Mouse (Mus musculus): ENCODE results near the gene Fam114a2.

Gene Fam114a2

GRCm38 (mm10) chr11:57519304-57519703 is 887 bp upstream of the Fam114a2 start:
- no peak for DNase-seq (ENCODE audit: inconsistent ontology term)

- DNase-seq (ENCODE audit: inconsistent ontology term) = no peak
Observed at GRCm38 (mm10) chr11:57518751-57519148, 333 bp upstream of the Fam114a2 start.

- DNase-seq (ENCODE audit: inconsistent ontology term) = no peak
Observed at GRCm38 (mm10) chr11:57516946-57517441, 1.4 kb downstream of the Fam114a2 start.

GRCm38 (mm10) chr11:57515218-57515617 is 3.2 kb downstream of the Fam114a2 start:
- DNase-seq (ENCODE audit: inconsistent ontology term) = no peak

- DNase-seq (ENCODE audit: inconsistent ontology term) = no peak
Observed at GRCm38 (mm10) chr11:57506899-57507298, 11.5 kb downstream of the Fam114a2 start.

- DNase-seq (ENCODE audit: inconsistent ontology term) = no peak
Observed at GRCm38 (mm10) chr11:57503155-57503554, 15.3 kb downstream of the Fam114a2 start.

GRCm38 (mm10) chr11:57498215-57498614 is 20.2 kb downstream of the Fam114a2 start:
- no peak for DNase-seq (ENCODE audit: inconsistent ontology term)

GRCm38 (mm10) chr11:57497701-57498100 is 20.7 kb downstream of the Fam114a2 start:
- DNase-seq (ENCODE audit: inconsistent ontology term) = no peak

GRCm38 (mm10) chr11:57496462-57497039 is 21.9 kb downstream of the Fam114a2 start:
- no peak for DNase-seq (ENCODE audit: inconsistent ontology term)

GRCm38 (mm10) chr11:57488436-57488835 is 30.0 kb downstream of the Fam114a2 start:
- DNase-seq (ENCODE audit: inconsistent ontology term) = no peak

- DNase-seq (ENCODE audit: inconsistent ontology term) = peak; percentile 77
Observed at GRCm38 (mm10) chr11:57478077-57478476, 40.3 kb downstream of the Fam114a2 start.

- DNase-seq (ENCODE audit: inconsistent ontology term) = peak; percentile 11
Observed at GRCm38 (mm10) chr11:57475119-57475518, 43.3 kb downstream of the Fam114a2 start.

- no peak for DNase-seq (ENCODE audit: inconsistent ontology term)
Observed at GRCm38 (mm10) chr11:57474296-57474941, 44.0 kb downstream of the Fam114a2 start.

- DNase-seq (ENCODE audit: inconsistent ontology term) = no peak
Observed at GRCm38 (mm10) chr11:57470979-57471378, 47.4 kb downstream of the Fam114a2 start.

GRCm38 (mm10) chr11:57470056-57470455 is 48.4 kb downstream of the Fam114a2 start:
- no peak for DNase-seq (ENCODE audit: inconsistent ontology term)

- no peak for DNase-seq (ENCODE audit: inconsistent ontology term)
Observed at GRCm38 (mm10) chr11:57468706-57469105, 49.7 kb downstream of the Fam114a2 start.

- peak; percentile 63 for DNase-seq (ENCODE audit: inconsistent ontology term)
Observed at GRCm38 (mm10) chr11:57467159-57468110, 51.0 kb downstream of the Fam114a2 start.

GRCm38 (mm10) chr11:57465844-57466243 is 52.6 kb downstream of the Fam114a2 start:
- DNase-seq (ENCODE audit: inconsistent ontology term) = no peak

GRCm38 (mm10) chr11:57465025-57465424 is 53.4 kb downstream of the Fam114a2 start:
- DNase-seq (ENCODE audit: inconsistent ontology term) = no peak

- DNase-seq (ENCODE audit: inconsistent ontology term) = peak; percentile 32
Observed at GRCm38 (mm10) chr11:57459759-57460158, 58.7 kb downstream of the Fam114a2 start.

GRCm38 (mm10) chr11:57454421-57454820 is 64.0 kb downstream of the Fam114a2 start:
- no peak for DNase-seq (ENCODE audit: inconsistent ontology term)
